Mouse (Mus musculus): Measurements from ENCODE around the gene Endog.
"Not testable (repeated sequence)": the region's sequence is repeated elsewhere in the genome, so short reads cannot be mapped to it uniquely, and the experiment has no call there.

Endog gene

DNA sequence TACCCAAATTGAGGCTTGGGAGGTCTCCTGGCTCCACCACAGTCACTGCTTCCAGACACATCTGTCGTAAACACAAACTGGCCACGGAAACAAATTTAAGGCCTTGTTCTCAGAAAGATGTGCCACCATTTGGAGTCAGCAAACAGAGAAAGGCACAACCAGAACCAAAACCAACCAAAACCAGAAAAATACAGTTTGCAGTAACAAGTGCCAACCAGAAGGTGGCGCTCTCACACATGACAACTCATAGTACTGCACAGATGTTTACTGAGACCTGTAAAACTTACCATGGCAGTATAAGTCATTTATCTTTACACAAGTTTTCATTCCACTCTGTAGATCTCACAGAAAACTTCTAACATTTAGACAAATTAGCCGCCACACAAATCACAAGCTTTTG lies 4.6 kb upstream of the Endog start:
- no peak for DNase-seq (ENCODE audit: low spot score in 2 of 2)

- no peak for DNase-seq (ENCODE audit: low spot score in 2 of 2)
Measured at GRCm38 (mm10) chr2:30171997-30172382, 697 bp downstream of the Endog start.

- DNase-seq (ENCODE audit: low spot score in 2 of 2), result no peak
Measured at GRCm38 (mm10) chr2:30173541-30174240, 2.4 kb downstream of the Endog start.

GRCm38 (mm10) chr2:30175897-30176296 lies 4.6 kb downstream of the Endog start:
- no peak for DNase-seq (ENCODE audit: low spot score in 2 of 2)

DNA sequence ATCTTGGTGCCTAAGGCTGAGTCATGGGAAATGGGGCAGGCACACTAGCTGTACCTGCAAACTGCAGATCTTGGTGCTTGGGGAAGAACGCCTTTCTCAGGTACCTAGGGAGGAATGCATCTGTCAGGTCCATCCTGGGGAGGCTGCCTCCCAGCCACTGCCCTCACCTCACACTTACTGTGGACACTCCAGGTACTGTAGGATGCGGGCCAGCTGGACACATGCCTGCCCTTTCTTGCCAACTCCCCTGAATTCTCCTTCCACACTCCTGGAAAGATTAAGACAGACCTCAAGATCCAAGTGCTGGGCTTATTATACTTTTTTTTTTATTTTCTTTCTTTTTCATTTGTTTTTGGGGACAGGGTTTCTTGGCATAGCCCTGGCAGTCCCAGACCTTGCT lies 5.3 kb downstream of the Endog start:
- DNase-seq (ENCODE audit: low spot score in 2 of 2), result no peak

GRCm38 (mm10) chr2:30177700-30178675 lies 6.7 kb downstream of the Endog start, which contains the start of gene Spout1:
Gene Spout1, minus strand, starts transcription at chr2:30178459.
- DNase-seq (ENCODE audit: low spot score in 2 of 2), result peak; percentile 94 to 95

DNA sequence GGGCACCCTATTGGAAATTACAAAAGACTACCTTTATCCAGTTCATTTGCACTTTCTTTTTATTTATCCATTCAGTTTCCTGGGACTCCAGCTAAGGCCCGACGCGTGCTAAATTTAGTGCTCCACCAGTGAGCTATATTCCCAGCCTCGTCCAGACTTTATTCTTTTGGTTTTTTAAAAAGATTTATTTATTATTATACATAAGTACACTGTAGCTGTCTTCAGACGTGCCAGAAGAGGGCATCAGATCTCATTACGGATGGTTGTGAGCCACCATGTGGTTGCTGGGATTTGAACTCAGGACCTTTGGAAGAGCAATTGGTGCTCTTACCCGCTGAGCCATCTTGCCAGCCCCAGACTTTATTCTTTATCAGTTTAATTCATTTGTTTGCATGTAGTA lies 7.4 kb downstream of the Endog start:
- DNase-seq (ENCODE audit: low spot score in 2 of 2), result not testable (repeated sequence)

GRCm38 (mm10) chr2:30182424-30182823 lies 11.1 kb downstream of the Endog start:
- no peak for DNase-seq (ENCODE audit: low spot score in 2 of 2)

DNA sequence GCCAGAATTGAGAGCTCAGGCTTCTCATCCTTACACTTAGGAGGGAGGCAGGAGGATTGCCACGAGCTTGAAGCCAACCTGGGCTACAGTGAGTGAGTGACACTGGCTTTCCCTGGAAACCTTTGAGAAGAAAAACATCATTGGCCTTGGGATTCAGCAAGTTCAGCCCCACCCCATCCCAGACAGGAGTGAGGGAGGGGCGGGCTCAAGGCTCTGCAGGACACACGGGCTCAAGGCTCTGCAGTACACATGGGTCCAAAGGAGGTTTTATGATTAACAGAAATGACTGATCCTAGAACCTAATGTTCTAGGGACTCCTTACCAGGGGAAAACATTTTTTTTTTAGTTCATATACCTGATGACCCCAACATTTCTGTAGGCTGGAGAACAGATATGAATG lies 12.4 kb downstream of the Endog start:
- no peak for DNase-seq (ENCODE audit: low spot score in 2 of 2)

- DNase-seq (ENCODE audit: low spot score in 2 of 2), result no peak
Measured at GRCm38 (mm10) chr2:30185276-30185675, 14.0 kb downstream of the Endog start.

DNA sequence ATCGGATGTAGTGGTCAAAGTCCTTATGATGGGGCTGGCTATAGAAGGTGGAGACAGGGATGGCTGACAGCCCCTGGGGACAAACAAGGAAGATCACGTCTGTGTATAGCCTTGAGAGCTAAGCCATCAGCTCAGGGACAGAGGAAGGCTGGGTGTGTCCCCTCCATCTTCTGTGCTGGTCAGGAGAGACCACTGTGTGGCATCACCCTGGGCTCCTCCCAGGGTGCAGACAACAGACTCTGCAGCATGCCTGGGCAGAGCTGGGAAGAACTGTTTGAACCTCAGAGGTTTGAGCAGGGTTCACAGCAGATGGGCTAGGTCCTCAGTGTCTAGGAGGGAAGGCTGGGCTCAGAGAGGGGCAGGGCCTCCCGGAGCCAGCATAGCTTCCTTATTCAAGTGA lies 14.4 kb downstream of the Endog start:
- no peak for DNase-seq (ENCODE audit: low spot score in 2 of 2)

DNA sequence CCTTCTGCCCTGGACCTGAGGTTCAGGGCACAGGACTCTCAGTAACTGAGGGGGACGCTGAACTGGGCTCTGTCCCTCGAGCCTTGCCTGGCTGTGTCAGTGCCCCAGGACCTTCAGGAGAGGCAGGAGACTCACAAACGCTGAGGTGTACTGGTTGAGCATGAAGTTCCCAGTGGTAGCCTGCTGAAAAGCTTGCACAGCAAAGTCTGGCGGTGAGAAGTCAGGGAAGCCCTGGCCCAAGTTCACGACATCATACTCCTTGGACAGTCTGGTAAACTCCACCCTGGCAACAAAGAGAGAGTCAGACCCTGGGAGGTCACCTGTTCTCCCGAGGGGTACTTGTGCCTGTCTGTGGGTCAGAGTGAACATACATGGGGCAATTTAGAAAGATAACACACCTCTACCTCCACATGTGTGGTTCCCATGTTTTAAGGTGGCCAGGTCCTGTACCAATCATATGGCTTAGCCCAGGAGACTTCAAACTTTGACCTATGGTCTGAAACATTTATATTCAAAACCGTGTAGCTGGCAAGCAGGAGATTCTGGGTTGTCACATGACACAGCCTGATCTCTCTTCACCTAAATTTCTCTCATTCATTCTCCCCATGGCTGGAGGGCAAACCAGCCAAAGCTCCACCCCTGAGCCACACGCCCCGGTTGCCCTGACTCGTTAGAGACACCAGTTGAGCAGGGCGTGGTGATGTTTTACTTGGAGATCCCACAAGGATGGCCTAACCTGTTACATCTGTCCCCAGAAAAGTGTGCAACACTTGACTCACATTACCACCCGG lies 20.7 kb downstream of the Endog start:
- no peak for DNase-seq (ENCODE audit: low spot score in 2 of 2)

GRCm38 (mm10) chr2:30194656-30195055 lies 23.4 kb downstream of the Endog start:
- no peak for DNase-seq (ENCODE audit: low spot score in 2 of 2)

DNA sequence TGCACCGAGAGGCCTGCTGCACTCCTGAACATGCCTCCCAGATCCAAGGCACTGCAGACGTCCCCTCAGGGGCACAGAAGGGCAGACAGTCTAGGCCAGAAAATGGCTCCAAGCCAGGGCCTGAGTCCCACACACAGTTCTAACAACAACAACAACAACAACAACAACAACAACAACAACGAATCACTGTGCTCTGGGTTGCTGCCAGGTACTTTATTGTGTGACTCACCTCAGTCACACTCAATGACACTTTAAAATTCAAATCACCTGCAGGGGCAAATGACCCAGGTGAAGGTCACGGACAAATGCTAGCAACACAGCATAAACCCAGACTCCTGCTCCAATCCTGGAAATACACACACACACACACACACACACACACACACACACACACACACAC lies 26.7 kb downstream of the Endog start:
- no peak for DNase-seq (ENCODE audit: low spot score in 2 of 2)

GRCm38 (mm10) chr2:30199984-30200383 lies 28.7 kb downstream of the Endog start:
- no peak for DNase-seq (ENCODE audit: low spot score in 2 of 2)

GRCm38 (mm10) chr2:30200388-30200925 lies 29.2 kb downstream of the Endog start:
- DNase-seq (ENCODE audit: low spot score in 2 of 2), result no peak

DNA sequence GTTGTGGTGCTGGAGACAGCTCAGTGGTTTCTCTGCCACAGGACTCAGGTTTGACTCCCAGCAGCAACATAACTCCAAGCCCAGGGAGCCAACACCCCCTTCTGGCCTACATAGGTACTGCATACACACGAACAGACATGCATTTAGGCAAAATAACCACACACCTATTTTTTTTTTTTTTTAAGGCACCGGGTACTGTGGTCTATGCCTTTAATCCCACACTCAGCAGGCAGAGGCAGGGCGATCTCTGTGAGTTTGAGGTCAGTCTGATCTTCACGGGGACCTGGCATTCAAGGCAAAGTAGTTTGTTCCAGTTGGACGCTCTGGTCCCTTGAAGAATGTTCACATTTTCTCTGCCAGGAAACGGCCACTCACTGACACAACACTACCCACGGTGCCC lies 32.1 kb downstream of the Endog start:
- peak; percentile 42 to 57 for DNase-seq (ENCODE audit: low spot score in 2 of 2)

GRCm38 (mm10) chr2:30205255-30205628 lies 33.9 kb downstream of the Endog start:
- no peak for DNase-seq (ENCODE audit: low spot score in 2 of 2)

DNA sequence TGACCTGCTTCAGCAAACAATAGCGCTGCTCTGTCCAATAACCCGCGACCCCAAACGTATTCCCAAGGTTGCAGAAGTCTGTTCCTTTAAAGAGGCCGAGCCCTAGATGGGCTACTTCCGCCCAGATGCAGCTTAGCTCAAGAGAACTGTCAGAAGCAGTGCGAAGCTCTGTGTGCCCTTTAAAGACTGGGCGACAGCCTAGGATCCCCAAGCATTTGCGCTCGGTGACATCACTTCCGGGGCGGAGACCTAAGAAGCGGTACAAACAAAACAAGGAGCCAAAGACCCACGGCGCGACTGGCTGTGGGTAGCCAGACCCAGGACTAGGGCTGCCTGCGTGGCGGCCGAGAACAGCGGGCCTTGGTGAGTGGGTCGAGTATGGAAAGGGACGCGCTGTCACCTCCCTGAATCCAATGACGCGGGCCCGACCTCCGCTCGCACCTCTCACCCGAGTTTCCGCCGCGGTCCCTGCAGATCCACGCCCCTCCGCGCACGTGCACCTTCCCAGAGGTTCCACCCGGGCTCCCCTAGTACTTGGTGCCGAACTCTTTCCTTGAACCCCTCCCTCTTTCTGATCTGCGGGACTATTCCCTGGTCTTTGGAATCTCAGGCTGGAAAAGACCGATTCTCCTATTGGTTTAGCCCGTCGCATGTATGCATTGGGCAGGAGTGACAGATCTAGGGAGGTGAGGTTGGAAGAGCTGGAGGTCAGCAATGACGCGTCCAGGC lies 34.5 kb downstream of the Endog start, which contains the start of gene Kyat1:
Gene Kyat1 (minus strand): TSS at position 219 of the 729 bp plus-strand sequence.
- peak; percentile 91 to 93 for DNase-seq (ENCODE audit: low spot score in 2 of 2)

- DNase-seq (ENCODE audit: low spot score in 2 of 2), result no peak
Measured at GRCm38 (mm10) chr2:30207401-30207800, 36.1 kb downstream of the Endog start.

GRCm38 (mm10) chr2:30207886-30208285 lies 36.6 kb downstream of the Endog start:
- DNase-seq (ENCODE audit: low spot score in 2 of 2), result no peak
